Mouse (Mus musculus): ENCODE measurements around the gene Itpr2. TPM values are rescaled to one million over a fixed set of nuclear protein-coding genes. Genes with fewer than 3 reads are reported as not detected.

The Itpr2 gene
- polyA plus RNA-seq, 1 experiment from 2014 or later: 6.0 TPM

DNA sequence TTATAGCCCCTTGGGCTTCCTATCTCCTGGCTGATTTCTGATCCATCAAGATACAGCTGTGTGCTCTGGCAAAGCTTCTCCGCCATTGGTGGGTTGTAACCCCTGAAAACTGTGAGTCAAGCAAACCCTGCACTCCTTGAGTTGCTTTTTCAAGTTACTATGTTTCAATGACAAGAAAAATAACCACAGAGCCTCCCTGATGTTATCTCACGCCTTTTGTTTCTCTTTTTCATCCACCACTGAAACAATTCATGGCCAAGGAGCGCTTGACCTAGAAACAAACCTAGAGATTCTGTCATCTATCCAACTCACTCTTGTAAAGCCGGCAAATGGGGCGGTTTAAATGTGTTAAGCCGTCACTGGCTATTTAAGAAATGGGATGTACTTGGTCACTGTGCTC, 13.9 kb upstream of the Itpr2 start:
- WGBS: 88% methylated on average over 6 of the region's 6 CpGs
- Histone ChIP-seq H3K4me1 (ENCODE audit: control insufficient read depth, insufficient read depth, low read length) (no peaks in the 10 kb centered on the region), H3K4me2 (ENCODE audit: low read length) (no peak overlapping the region), H3K9ac (replicated peaks; ENCODE audit: low read length) (no peak overlapping the region), H3K4me3 (replicated peaks; ENCODE audit: low read depth, low read length) (no peak overlapping the region), H3K27ac (replicated peaks; ENCODE audit: low read depth, low read length) (no peak overlapping the region), H3K36me3 (ENCODE audit: control insufficient read depth, insufficient read depth, low read length) (no peaks in the 10 kb centered on the region), H3K9me3 (ENCODE audit: control insufficient read depth, low read length) (no peaks in the 10 kb centered on the region), H3K27me3 (ENCODE audit: control insufficient read depth, insufficient read depth, low read length) (no peaks in the 10 kb centered on the region)
- DNase-seq (no peak), ATAC-seq (ENCODE audit: low FRiP score, low TSS enrichment) (no peak)

DNA sequence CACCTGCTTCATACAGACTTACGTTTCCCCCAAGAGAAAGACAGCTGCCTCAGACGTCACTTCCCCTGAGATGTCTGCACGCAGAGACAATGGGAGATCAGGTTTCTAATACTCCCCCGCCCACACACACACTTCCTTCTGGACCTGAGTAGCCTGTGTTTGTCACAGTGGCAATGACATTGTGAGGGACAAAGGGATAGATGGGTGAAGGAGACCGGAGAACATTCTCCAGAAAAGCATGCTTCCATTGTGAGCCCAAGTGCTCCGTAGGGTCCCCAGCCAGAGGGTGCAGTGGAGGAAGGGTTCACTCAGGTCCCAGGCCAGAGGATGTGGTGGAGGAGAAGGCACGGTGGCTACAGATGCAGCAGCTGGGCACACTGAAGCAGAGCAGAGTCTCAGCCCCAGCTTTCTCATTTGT, 12.5 kb upstream of the Itpr2 start:
- ATAC-seq (ENCODE audit: low FRiP score, low TSS enrichment) (no peak), DNase-seq (no peak)
- Histone ChIP-seq H3K36me3 (ENCODE audit: control insufficient read depth, insufficient read depth, low read length) (no peaks in the 10 kb centered on the region), H3K4me2 (ENCODE audit: low read length) (no peak overlapping the region), H3K4me3 (replicated peaks; ENCODE audit: low read depth, low read length) (no peak overlapping the region), H3K9me3 (ENCODE audit: control insufficient read depth, low read length) (no peaks in the 10 kb centered on the region), H3K4me1 (ENCODE audit: control insufficient read depth, insufficient read depth, low read length) (no peaks in the 10 kb centered on the region), H3K9ac (replicated peaks; ENCODE audit: low read length) (no peak overlapping the region), H3K27me3 (ENCODE audit: control insufficient read depth, insufficient read depth, low read length) (no peaks in the 10 kb centered on the region), H3K27ac (replicated peaks; ENCODE audit: low read depth, low read length) (no peak overlapping the region)
- 54% methylated on average over 7 of the region's 7 CpGs for WGBS

DNA sequence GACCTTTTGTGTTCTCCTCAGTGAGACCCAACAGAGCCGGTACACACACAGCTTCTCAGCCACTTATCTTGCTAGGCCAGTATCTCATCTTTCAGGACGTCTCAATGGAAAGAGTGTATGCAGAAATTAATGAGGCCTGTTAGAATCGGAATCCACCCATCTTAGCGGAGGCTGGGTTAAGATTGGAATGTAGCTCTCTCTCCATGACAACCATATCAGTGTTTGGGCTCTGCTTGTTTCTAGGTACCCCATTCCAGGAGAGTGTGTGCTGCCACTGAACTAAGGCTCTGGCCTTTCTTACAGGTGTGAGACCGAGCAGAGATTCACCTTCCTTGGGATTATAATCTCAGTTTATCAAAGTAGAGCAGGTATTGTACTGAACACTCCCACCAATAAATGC, 11.9 kb upstream of the Itpr2 start:
- H3K9me3 ChIP-seq (ENCODE audit: control insufficient read depth, low read length): no peaks in the 10 kb centered on the region
- H3K4me3 ChIP-seq (replicated peaks; ENCODE audit: low read depth, low read length): no peak overlapping the region
- H3K27ac ChIP-seq (replicated peaks; ENCODE audit: low read depth, low read length): no peak overlapping the region
- H3K4me1 ChIP-seq (ENCODE audit: control insufficient read depth, insufficient read depth, low read length): no peaks in the 10 kb centered on the region
- ATAC-seq (ENCODE audit: low FRiP score, low TSS enrichment) (no peak), DNase-seq (no peak)
- H3K9ac ChIP-seq (replicated peaks; ENCODE audit: low read length): no peak overlapping the region
- no peak overlapping the region for H3K4me2 ChIP-seq (ENCODE audit: low read length)
- H3K36me3 ChIP-seq (ENCODE audit: control insufficient read depth, insufficient read depth, low read length): no peaks in the 10 kb centered on the region
- H3K27me3 ChIP-seq (ENCODE audit: control insufficient read depth, insufficient read depth, low read length): no peaks in the 10 kb centered on the region
- 68% methylated on average over 5 of the region's 5 CpGs for WGBS

DNA sequence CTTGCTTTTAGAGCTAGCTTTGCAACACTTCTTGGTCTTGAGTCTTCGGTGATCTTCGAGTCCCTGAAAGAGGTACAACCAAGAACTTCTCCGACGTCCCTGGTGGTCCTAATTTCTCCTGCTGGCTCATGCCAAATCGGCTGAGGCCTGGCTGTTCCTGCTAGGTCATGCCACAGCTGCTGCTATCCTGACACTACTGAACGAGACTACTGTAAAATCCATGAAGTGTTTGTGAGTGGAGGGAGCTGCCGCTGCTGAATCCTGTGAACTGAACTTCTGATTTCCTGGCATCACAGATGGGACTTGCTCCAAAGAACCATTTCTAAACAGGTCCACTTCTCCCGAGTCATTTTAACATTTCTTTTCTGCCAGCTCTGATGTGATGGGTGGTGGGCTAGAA, 11.4 kb upstream of the Itpr2 start:
- Histone ChIP-seq H3K9me3 (ENCODE audit: control insufficient read depth, low read length) (no peaks in the 10 kb centered on the region), H3K4me2 (ENCODE audit: low read length) (no peak overlapping the region), H3K4me1 (ENCODE audit: control insufficient read depth, insufficient read depth, low read length) (no peaks in the 10 kb centered on the region), H3K36me3 (ENCODE audit: control insufficient read depth, insufficient read depth, low read length) (no peaks in the 10 kb centered on the region), H3K9ac (replicated peaks; ENCODE audit: low read length) (no peak overlapping the region), H3K27ac (replicated peaks; ENCODE audit: low read depth, low read length) (no peak overlapping the region), H3K27me3 (ENCODE audit: control insufficient read depth, insufficient read depth, low read length) (no peaks in the 10 kb centered on the region), H3K4me3 (replicated peaks; ENCODE audit: low read depth, low read length) (no peak overlapping the region)
- DNase-seq (no peak), ATAC-seq (ENCODE audit: low FRiP score, low TSS enrichment) (no peak)
- 94% methylated on average over 8 of the region's 8 CpGs for WGBS

DNA sequence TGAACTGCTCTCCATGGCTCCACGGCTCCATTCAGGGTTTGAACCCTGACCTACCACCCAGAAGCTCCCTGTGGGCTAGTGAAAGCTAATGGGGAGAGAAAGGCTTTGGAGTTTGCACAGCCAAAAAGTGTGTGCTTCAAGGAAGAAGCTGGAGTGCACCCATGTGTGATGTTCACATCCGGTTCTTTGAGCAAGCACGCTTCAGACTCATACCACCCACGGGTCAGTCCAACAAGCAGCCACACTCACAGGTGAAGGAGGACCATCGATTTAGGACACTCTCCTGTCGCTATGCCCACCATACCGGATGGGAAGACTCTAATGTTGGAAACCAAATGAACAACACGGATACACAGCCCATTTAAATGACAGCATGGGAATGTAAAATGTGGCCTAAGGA, 9.5 kb upstream of the Itpr2 start:
- ATAC-seq (ENCODE audit: low FRiP score, low TSS enrichment) (no peak), DNase-seq (no peak)
- Histone ChIP-seq H3K4me1 (ENCODE audit: control insufficient read depth, insufficient read depth, low read length) (no peaks in the 10 kb centered on the region), H3K27me3 (ENCODE audit: control insufficient read depth, insufficient read depth, low read length) (no peaks in the 10 kb centered on the region), H3K9ac (replicated peaks; ENCODE audit: low read length) (no peak overlapping the region), H3K27ac (replicated peaks; ENCODE audit: low read depth, low read length) (no peak overlapping the region), H3K36me3 (ENCODE audit: control insufficient read depth, insufficient read depth, low read length) (no peaks in the 10 kb centered on the region), H3K9me3 (ENCODE audit: control insufficient read depth, low read length) (no peaks in the 10 kb centered on the region), H3K4me3 (replicated peaks; ENCODE audit: low read depth, low read length) (no peak overlapping the region), H3K4me2 (ENCODE audit: low read length) (no peak overlapping the region)
- 86% methylated on average over 8 of the region's 8 CpGs for WGBS

DNA sequence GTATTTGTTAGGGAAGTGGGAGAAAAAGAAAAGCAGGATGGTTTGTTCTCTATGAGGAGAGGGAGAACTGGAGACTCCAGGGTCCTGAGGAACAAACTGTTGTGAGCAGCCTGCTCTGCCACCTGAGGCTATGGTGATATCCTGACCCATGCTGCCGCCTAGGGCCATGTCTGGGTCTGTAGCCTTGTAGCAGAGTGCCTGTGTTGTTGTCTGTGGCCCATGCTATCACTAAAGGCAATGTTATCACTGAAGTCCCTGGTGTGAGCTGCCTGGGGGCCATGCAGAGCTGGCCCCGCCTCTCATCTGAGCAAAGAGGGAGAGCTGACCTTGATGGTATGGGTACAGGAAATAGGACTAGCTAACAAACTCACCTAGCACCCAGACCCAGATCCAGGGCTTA, 7.9 kb upstream of the Itpr2 start:
- no peak for DNase-seq

DNA sequence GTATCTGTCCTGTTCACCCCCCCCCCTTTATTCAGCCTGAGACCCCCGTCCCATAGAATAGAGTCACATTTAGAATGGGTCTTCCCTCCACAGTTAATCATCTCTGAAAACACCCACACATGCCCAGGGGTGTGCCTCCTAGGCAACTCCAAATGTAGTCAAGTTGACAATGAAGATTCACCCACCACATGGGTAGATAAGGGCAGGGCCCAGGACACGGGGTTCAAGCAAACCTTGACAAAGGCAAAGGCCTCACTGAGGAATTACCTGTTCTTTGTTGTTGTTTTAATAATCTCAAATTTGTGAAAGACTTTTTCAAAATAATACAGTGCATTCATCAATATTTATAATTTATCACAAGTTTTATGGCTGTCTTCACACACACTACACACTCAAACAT, 2.4 kb upstream of the Itpr2 start:
- no peak overlapping the region for H3K9ac ChIP-seq (replicated peaks; ENCODE audit: low read length)
- DNase-seq (no peak), ATAC-seq (ENCODE audit: low FRiP score, low TSS enrichment) (no peak)
- H3K27me3 ChIP-seq (ENCODE audit: control insufficient read depth, insufficient read depth, low read length): peaks cover 22% of the 10 kb centered on the region
- H3K27ac ChIP-seq (replicated peaks; ENCODE audit: low read depth, low read length): no peak overlapping the region
- H3K4me3 ChIP-seq (replicated peaks; ENCODE audit: low read depth, low read length): no peak overlapping the region
- H3K9me3 ChIP-seq (ENCODE audit: control insufficient read depth, low read length): no peaks in the 10 kb centered on the region
- no peaks in the 10 kb centered on the region for H3K36me3 ChIP-seq (ENCODE audit: control insufficient read depth, insufficient read depth, low read length)
- H3K4me2 ChIP-seq (ENCODE audit: low read length): no peak overlapping the region
- peaks cover 12% of the 10 kb centered on the region for H3K4me1 ChIP-seq (ENCODE audit: control insufficient read depth, insufficient read depth, low read length)
- 86% methylated on average over 2 of the region's 2 CpGs for WGBS

More for the DNA sequence above, 7.9 kb upstream of the Itpr2 start:
- Histone ChIP-seq H3K36me3 (ENCODE audit: control insufficient read depth, insufficient read depth, low read length) (no peaks in the 10 kb centered on the region), H3K27ac (replicated peaks; ENCODE audit: low read depth, low read length) (no peak overlapping the region), H3K4me2 (ENCODE audit: low read length) (no peak overlapping the region), H3K4me1 (ENCODE audit: control insufficient read depth, insufficient read depth, low read length) (no peaks in the 10 kb centered on the region), H3K4me3 (replicated peaks; ENCODE audit: low read depth, low read length) (no peak overlapping the region), H3K9me3 (ENCODE audit: control insufficient read depth, low read length) (no peaks in the 10 kb centered on the region), H3K9ac (replicated peaks; ENCODE audit: low read length) (no peak overlapping the region), H3K27me3 (ENCODE audit: control insufficient read depth, insufficient read depth, low read length) (no peaks in the 10 kb centered on the region)
- 87% methylated on average over 2 of the region's 2 CpGs for WGBS
- no peak for ATAC-seq (ENCODE audit: low FRiP score, low TSS enrichment)

DNA sequence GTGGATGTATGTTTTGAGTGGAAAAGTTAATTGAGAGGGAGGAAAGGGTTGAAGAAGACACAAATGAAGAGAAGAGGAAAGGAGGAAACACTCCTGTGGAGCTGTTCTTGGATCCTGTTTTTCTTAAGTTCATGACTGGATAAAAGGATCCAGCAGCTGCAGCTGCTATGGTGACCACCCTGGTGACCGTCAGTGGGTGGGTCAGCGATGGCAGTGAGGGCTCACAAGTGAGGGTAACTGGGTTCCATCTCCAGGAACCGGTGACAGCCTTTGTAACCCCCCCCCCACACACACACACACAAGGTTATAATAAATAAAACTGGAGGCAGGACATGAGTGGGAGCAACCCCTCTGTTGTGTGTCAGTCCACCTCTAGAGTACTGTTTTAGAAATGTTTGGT, 833 bp upstream of the Itpr2 start:
- no peak for ATAC-seq (ENCODE audit: low FRiP score, low TSS enrichment)
- H3K9ac ChIP-seq (replicated peaks; ENCODE audit: low read length): peak overlapping the region; percentile 51; the same call in 1 of the 2 replicates
- H3K4me3 ChIP-seq (replicated peaks; ENCODE audit: low read depth, low read length): peak overlapping the region; percentile 59
- peak overlapping the region; percentile 97 for H3K4me2 ChIP-seq (ENCODE audit: low read length)
- no peak for DNase-seq
- H3K36me3 ChIP-seq (ENCODE audit: control insufficient read depth, insufficient read depth, low read length): no peaks in the 10 kb centered on the region
- H3K27me3 ChIP-seq (ENCODE audit: control insufficient read depth, insufficient read depth, low read length): peaks cover 22% of the 10 kb centered on the region
- WGBS: 39% methylated on average over 3 of the region's 3 CpGs
- H3K27ac ChIP-seq (replicated peaks; ENCODE audit: low read depth, low read length): no peak overlapping the region
- no peaks in the 10 kb centered on the region for H3K9me3 ChIP-seq (ENCODE audit: control insufficient read depth, low read length)
- peaks cover 12% of the 10 kb centered on the region for H3K4me1 ChIP-seq (ENCODE audit: control insufficient read depth, insufficient read depth, low read length)

DNA sequence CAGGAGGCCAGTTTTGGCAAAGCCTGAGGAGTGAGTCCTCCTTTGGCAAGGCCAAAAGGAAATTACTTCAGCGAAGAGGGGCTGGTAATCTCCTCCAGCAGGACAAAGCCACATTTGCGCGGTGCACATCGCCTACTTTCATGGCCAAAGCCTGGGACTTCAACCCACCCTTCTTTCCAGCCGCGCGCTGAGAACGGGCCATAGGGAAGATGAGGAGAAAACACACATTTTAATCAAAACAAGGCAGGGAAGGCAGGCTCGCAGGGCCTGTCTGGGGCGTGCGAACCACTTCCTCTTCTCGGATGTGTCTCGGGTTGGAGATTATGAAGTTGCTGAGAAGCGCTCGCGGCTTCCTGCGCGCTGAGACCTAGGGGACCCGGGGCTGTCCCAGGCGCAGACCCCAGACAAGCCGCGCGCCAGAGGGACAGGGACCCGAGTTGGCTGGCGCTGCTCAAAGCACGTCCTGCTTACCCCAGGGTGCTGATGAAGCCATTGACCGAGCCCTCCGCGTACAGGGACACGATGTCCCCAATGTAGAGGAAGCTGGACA, 632 bp downstream of the Itpr2 start:
- Histone ChIP-seq H3K27me3 (ENCODE audit: control insufficient read depth, insufficient read depth, low read length) (peaks cover 22% of the 10 kb centered on the region), H3K27ac (replicated peaks; ENCODE audit: low read depth, low read length) (0 out of 2 replicates have a peak overlapping the region, but pooled peaks have one; percentile 13), H3K9ac (replicated peaks; ENCODE audit: low read length) (peak overlapping the region; percentile 51), H3K4me2 (ENCODE audit: low read length) (peak overlapping the region; percentile 97), H3K36me3 (ENCODE audit: control insufficient read depth, insufficient read depth, low read length) (no peaks in the 10 kb centered on the region), H3K4me3 (replicated peaks; ENCODE audit: low read depth, low read length) (peak overlapping the region; percentile 59), H3K4me1 (ENCODE audit: control insufficient read depth, insufficient read depth, low read length) (peaks cover 12% of the 10 kb centered on the region), H3K9me3 (ENCODE audit: control insufficient read depth, low read length) (no peaks in the 10 kb centered on the region)
- peak; percentile 51; the same call in 1 of the 2 replicates for ATAC-seq (ENCODE audit: low FRiP score, low TSS enrichment)
- peak; percentile 54 for DNase-seq
- under 1% methylated on average over 30 of the region's 30 CpGs for WGBS
